Mouse (Mus musculus): ENCODE measurements around the gene Pold2. TPM values are rescaled to one million over a fixed set of nuclear protein-coding genes. Genes with fewer than 3 reads are reported as not detected.

The Pold2 gene
- total and polyA plus RNA-seq, 3 experiments = 136 to 285 (median 205) TPM

- Histone ChIP-seq H3K27ac (ENCODE audit: insufficient read depth, low read depth) (no peak overlapping the region), H3K9me3 (replicated peaks; ENCODE audit: low read length) (no peaks in the 10 kb centered on the region), H3K27me3 (replicated peaks) (no peaks in the 10 kb centered on the region), H3K36me3 (replicated peaks in 1 of 2; ENCODE audit: control insufficient read depth in 1 of 2, insufficient read depth in 1 of 2, low read length in 1 of 2) (peaks cover 47 to 50% of the 10 kb centered on the region in 2 experiments), H3K9ac (ENCODE audit: insufficient read depth, low read depth) (no peak overlapping the region), H3K4me3 (replicated peaks in 1 of 3; ENCODE audit: low read depth in 2 of 3, low read length in 2 of 3, poor library complexity in 1 of 3) (no peak overlapping the region), H3K4me1 (ENCODE audit: control insufficient read depth in 1 of 2, insufficient read depth in 2 of 2) (peaks cover 0 to 14% of the 10 kb centered on the region in 2 experiments; a peak in 1 of 4 replicates), H3K4me2 (ENCODE audit: insufficient read depth, low read depth, poor library complexity, severe bottlenecking) (no peak overlapping the region), H3K79me2 (replicated peaks; ENCODE audit: control insufficient read depth, extremely low read depth, insufficient read depth, poor library complexity, severe bottlenecking) (no peaks in the 10 kb centered on the region)
- DNase-seq (ENCODE audit: extremely low read depth) = no peak
- dilution Hi-C loops (cut with MboI; ENCODE audit: extremely low pct_ligation_motif_present, extremely low pct_unique_long_range_greater_than_20kb, low sequenced_read_pairs) = no loop called here
- in situ Hi-C loops (cut with MboI; ENCODE audit: low pct_ligation_motif_present, low pct_unique_long_range_greater_than_20kb, low sequenced_read_pairs) = no loop called here
- TF ChIP-seq POLR2A (IDR thresholded peaks at IDR 0.05; ENCODE audit: low read depth, low read length) = no peak
- peak; percentile 10; the same call in 1 of the 2 replicates for TF ChIP-seq SMC3 (IDR thresholded peaks at IDR 0.05; ENCODE audit: low read depth, low read length)
- peak in 1 of 2 experiments; percentile 8; a peak in 1 of 4 replicates for TF ChIP-seq CTCF (conservative IDR thresholded peaks at IDR 0.05 in 1 of 2, IDR thresholded peaks at IDR 0.05 in 1 of 2; ENCODE audit: low read depth in 2 of 2, low read length in 2 of 2)
Observed at GRCm38 (mm10) chr11:5828509-5829191, 49.4 kb downstream of the Pold2 start.

- DNase-seq (ENCODE audit: extremely low read depth) = no peak
- H3K9ac ChIP-seq (ENCODE audit: insufficient read depth, low read depth) = no peak overlapping the region
- in situ Hi-C loops (cut with MboI; ENCODE audit: low pct_ligation_motif_present, low pct_unique_long_range_greater_than_20kb, low sequenced_read_pairs) = no loop called here
- dilution Hi-C loops (cut with MboI; ENCODE audit: extremely low pct_ligation_motif_present, extremely low pct_unique_long_range_greater_than_20kb, low sequenced_read_pairs) = no loop called here
- no peak overlapping the region for H3K27ac ChIP-seq (ENCODE audit: insufficient read depth, low read depth)
- H3K4me3 ChIP-seq (replicated peaks in 1 of 3; ENCODE audit: low read depth in 2 of 3, low read length in 2 of 3, poor library complexity in 1 of 3) = no peak overlapping the region
- H3K4me2 ChIP-seq (ENCODE audit: insufficient read depth, low read depth, poor library complexity, severe bottlenecking) = no peak overlapping the region
- peaks cover 44 to 47% of the 10 kb centered on the region in 2 experiments for H3K36me3 ChIP-seq (replicated peaks in 1 of 2; ENCODE audit: control insufficient read depth in 1 of 2, insufficient read depth in 1 of 2, low read length in 1 of 2)
- no peaks in the 10 kb centered on the region for H3K79me2 ChIP-seq (replicated peaks; ENCODE audit: control insufficient read depth, extremely low read depth, insufficient read depth, poor library complexity, severe bottlenecking)
- no peak for TF ChIP-seq E2F4 (IDR thresholded peaks at IDR 0.05; ENCODE audit: insufficient replicate concordance, low read depth, low read length)
- TF ChIP-seq ZKSCAN1 (IDR thresholded peaks at IDR 0.05; ENCODE audit: borderline replicate concordance, low read depth, low read length) = no peak
- TF ChIP-seq ETS1 (conservative IDR thresholded peaks at IDR 0.05; ENCODE audit: low read depth, low read length) = no peak
- no peak for TF ChIP-seq GABPA (IDR thresholded peaks at IDR 0.05; ENCODE audit: insufficient replicate concordance, low read depth, low read length)
- TF ChIP-seq SIN3A (IDR thresholded peaks at IDR 0.05; ENCODE audit: low read length) = no peak
- no peak for TF ChIP-seq MEF2A (IDR thresholded peaks at IDR 0.05; ENCODE audit: borderline replicate concordance, low read depth, low read length)
- no peak for TF ChIP-seq JUND (conservative IDR thresholded peaks at IDR 0.05; ENCODE audit: low read depth, low read length)
- TF ChIP-seq RCOR1 (conservative IDR thresholded peaks at IDR 0.05; ENCODE audit: low read depth, low read length) = no peak
- no peak for TF ChIP-seq MAFK (IDR thresholded peaks at IDR 0.05; ENCODE audit: insufficient replicate concordance, low read length)
- no peak for TF ChIP-seq ZC3H11A (IDR thresholded peaks at IDR 0.05; ENCODE audit: low read depth, low read length)
- no peak for TF ChIP-seq USF2 (conservative IDR thresholded peaks at IDR 0.05; ENCODE audit: low read depth, low read length)
- no peak for TF ChIP-seq UBTF (IDR thresholded peaks at IDR 0.05; ENCODE audit: low read depth, low read length)
- TF ChIP-seq POLR2A (IDR thresholded peaks at IDR 0.05; ENCODE audit: low read depth, low read length) = no peak
- no peak for TF ChIP-seq KAT2A (IDR thresholded peaks at IDR 0.05; ENCODE audit: insufficient replicate concordance, low read length)
- no peak for TF ChIP-seq PAX5 (IDR thresholded peaks at IDR 0.05; ENCODE audit: low read length)
- TF ChIP-seq CHD1 (IDR thresholded peaks at IDR 0.05; ENCODE audit: low read depth, low read length) = no peak
- TF ChIP-seq ZNF384 (IDR thresholded peaks at IDR 0.05; ENCODE audit: low read depth, low read length) = no peak
- TF ChIP-seq MXI1 (IDR thresholded peaks at IDR 0.05; ENCODE audit: low read depth, low read length) = no peak
- no peak for TF ChIP-seq NRF1 (IDR thresholded peaks at IDR 0.05; ENCODE audit: low read depth, low read length)
- H3K27me3 ChIP-seq (replicated peaks) = no peaks in the 10 kb centered on the region
- H3K4me1 ChIP-seq (ENCODE audit: control insufficient read depth in 1 of 2, insufficient read depth in 2 of 2) = peaks cover 0 to 14% of the 10 kb centered on the region in 2 experiments; a peak in 1 of 4 replicates
- H3K9me3 ChIP-seq (replicated peaks; ENCODE audit: low read length) = no peaks in the 10 kb centered on the region
Observed at GRCm38 (mm10) chr11:5827931-5828330, 50.2 kb downstream of the Pold2 start.
